Mouse (Mus musculus): ENCODE data around the gene Hap1. TPM values are rescaled to one million over a fixed set of nuclear protein-coding genes. Genes with fewer than 3 reads are reported as not detected.
A peak's percentile ranks its signal among the peaks of the same experiment; 100 is the strongest.

Gene Hap1
- polyA plus RNA-seq, 1 experiment, result 35.2 TPM

GRCm38 (mm10) chr11:100399727-100400538 lies 44.0 kb upstream of the Hap1 start:
- TF ChIP-seq CTCF (IDR thresholded peaks at IDR 0.05; ENCODE audit: control insufficient read depth, insufficient read depth, insufficient replicate concordance, low read depth, low read length) (no peak), POLR2A (IDR thresholded peaks at IDR 0.05; ENCODE audit: control insufficient read depth, low read depth, low read length) (no peak)
- Histone ChIP-seq H3K4me3 (ENCODE audit: control insufficient read depth, low read depth, low read length) (peak overlapping the region; percentile 38; the same call in 1 of the 2 replicates), H3K27ac (ENCODE audit: control insufficient read depth, insufficient read depth, low read depth, low read length) (no peak overlapping the region), H3K36me3 (ENCODE audit: control insufficient read depth, insufficient read depth, low read length) (no peaks in the 10 kb centered on the region), H3K4me1 (ENCODE audit: control insufficient read depth, insufficient read depth, low read length) (peaks cover 11% of the 10 kb centered on the region), H3K27me3 (ENCODE audit: control insufficient read depth, insufficient read depth, low read length) (no peaks in the 10 kb centered on the region)

- Histone ChIP-seq H3K36me3 (ENCODE audit: control insufficient read depth, insufficient read depth, low read length) (no peaks in the 10 kb centered on the region), H3K27ac (ENCODE audit: control insufficient read depth, insufficient read depth, low read depth, low read length) (no peak overlapping the region), H3K4me3 (ENCODE audit: control insufficient read depth, low read depth, low read length) (peak overlapping the region; percentile 38; the same call in 1 of the 2 replicates), H3K27me3 (ENCODE audit: control insufficient read depth, insufficient read depth, low read length) (no peaks in the 10 kb centered on the region), H3K4me1 (ENCODE audit: control insufficient read depth, insufficient read depth, low read length) (peaks cover 11% of the 10 kb centered on the region)
- TF ChIP-seq CTCF (IDR thresholded peaks at IDR 0.05; ENCODE audit: control insufficient read depth, insufficient read depth, insufficient replicate concordance, low read depth, low read length), result no peak
- no peak for TF ChIP-seq POLR2A (IDR thresholded peaks at IDR 0.05; ENCODE audit: control insufficient read depth, low read depth, low read length)
Observed at GRCm38 (mm10) chr11:100399320-100399719, 43.4 kb upstream of the Hap1 start.

DNA sequence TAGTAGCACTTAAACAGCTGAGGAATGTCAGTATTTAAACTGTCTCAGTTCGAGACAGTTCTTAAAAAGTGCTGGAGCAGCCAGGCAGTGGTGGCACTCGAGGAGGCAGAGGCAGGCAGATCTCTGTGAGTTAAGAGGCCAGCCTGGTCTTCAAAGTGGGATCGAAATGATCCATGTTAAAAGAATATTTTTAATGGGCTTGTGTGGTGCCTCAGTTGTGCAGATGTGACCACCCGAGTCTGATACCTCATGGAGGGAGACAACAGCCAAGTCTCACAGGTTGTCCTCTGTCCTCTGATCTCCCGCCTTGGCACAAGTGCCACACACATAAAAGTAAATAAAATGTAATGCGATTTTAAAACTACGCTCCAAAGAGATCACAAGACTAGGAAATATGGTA lies 42.6 kb upstream of the Hap1 start:
- H3K4me3 ChIP-seq (ENCODE audit: control insufficient read depth, low read depth, low read length), result peak overlapping the region; percentile 71

DNA sequence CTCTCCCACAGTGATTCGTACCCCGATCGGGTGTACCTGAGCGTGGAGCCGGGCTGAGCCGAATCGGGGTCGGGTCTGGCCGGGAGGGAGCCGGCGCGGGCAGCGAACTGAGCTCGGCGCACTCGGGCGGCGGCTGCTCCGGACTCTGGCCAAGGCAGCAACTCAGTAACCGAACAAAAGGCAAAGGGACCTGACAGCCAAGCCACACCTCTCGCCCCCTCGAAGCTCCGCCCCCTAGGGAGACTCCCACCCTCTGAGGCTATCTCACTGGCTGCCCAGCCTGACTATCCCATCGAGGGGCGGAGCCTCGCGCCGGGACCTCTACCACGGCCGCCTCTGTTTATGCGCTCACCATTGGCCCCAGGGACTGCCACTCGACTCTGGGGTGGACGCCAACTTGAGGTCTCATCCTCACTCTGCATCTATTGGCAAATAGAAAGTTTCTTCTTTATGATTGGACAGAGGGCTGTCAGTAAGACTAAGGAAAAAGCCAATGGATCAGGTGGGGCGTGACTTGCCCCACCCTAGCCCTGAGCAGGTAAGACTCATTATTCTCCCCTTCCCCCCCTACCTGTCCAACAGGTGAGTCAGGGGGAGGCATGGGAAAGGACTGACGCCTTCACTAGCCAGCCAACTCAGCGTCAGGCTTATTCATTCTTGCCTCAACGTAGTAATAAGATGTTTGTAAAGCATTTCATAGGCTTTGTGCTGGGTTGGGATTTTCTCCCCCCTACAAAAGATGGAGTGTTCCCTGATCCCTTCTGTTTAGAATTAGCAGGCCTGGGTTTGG lies 41.9 kb upstream of the Hap1 start, which contains the start of gene Jup:
Gene Jup (minus strand): TSS at position 164 of the 790 bp plus-strand sequence.
- Histone ChIP-seq H3K4me3 (ENCODE audit: control insufficient read depth, low read depth, low read length) (peak within 1 kb of the TSS; percentile 90), H3K27ac (ENCODE audit: control insufficient read depth, insufficient read depth, low read depth, low read length) (peak within 1 kb of the TSS; percentile 27; the same call in 1 of the 2 replicates), H3K4me1 (ENCODE audit: control insufficient read depth, insufficient read depth, low read length) (peaks cover 11% of the 10 kb centered on the region), H3K36me3 (ENCODE audit: control insufficient read depth, insufficient read depth, low read length) (no peaks in the 10 kb centered on the region), H3K27me3 (ENCODE audit: control insufficient read depth, insufficient read depth, low read length) (no peaks in the 10 kb centered on the region)
- TF ChIP-seq CTCF (IDR thresholded peaks at IDR 0.05; ENCODE audit: control insufficient read depth, insufficient read depth, insufficient replicate concordance, low read depth, low read length) (no peak), POLR2A (IDR thresholded peaks at IDR 0.05; ENCODE audit: control insufficient read depth, low read depth, low read length) (peak; percentile 76)

More for the DNA sequence above, 42.6 kb upstream of the Hap1 start:
- no peak overlapping the region for H3K27ac ChIP-seq (ENCODE audit: control insufficient read depth, insufficient read depth, low read depth, low read length)
- H3K36me3 ChIP-seq (ENCODE audit: control insufficient read depth, insufficient read depth, low read length), result no peaks in the 10 kb centered on the region
- H3K27me3 ChIP-seq (ENCODE audit: control insufficient read depth, insufficient read depth, low read length), result no peaks in the 10 kb centered on the region
- TF ChIP-seq POLR2A (IDR thresholded peaks at IDR 0.05; ENCODE audit: control insufficient read depth, low read depth, low read length) (no peak), CTCF (IDR thresholded peaks at IDR 0.05; ENCODE audit: control insufficient read depth, insufficient read depth, insufficient replicate concordance, low read depth, low read length) (no peak)
- peaks cover 11% of the 10 kb centered on the region for H3K4me1 ChIP-seq (ENCODE audit: control insufficient read depth, insufficient read depth, low read length)

GRCm38 (mm10) chr11:100396886-100397599 lies 41.1 kb upstream of the Hap1 start:
- TF ChIP-seq POLR2A (IDR thresholded peaks at IDR 0.05; ENCODE audit: control insufficient read depth, low read depth, low read length), result no peak
- TF ChIP-seq CTCF (IDR thresholded peaks at IDR 0.05; ENCODE audit: control insufficient read depth, insufficient read depth, insufficient replicate concordance, low read depth, low read length), result no peak
- H3K27me3 ChIP-seq (ENCODE audit: control insufficient read depth, insufficient read depth, low read length), result no peaks in the 10 kb centered on the region
- no peaks in the 10 kb centered on the region for H3K36me3 ChIP-seq (ENCODE audit: control insufficient read depth, insufficient read depth, low read length)
- H3K27ac ChIP-seq (ENCODE audit: control insufficient read depth, insufficient read depth, low read depth, low read length), result peak overlapping the region; percentile 27; the same call in 1 of the 2 replicates
- H3K4me1 ChIP-seq (ENCODE audit: control insufficient read depth, insufficient read depth, low read length), result peaks cover 11% of the 10 kb centered on the region
- H3K4me3 ChIP-seq (ENCODE audit: control insufficient read depth, low read depth, low read length), result peak overlapping the region; percentile 90

- H3K27me3 ChIP-seq (ENCODE audit: control insufficient read depth, insufficient read depth, low read length), result no peaks in the 10 kb centered on the region
Observed at GRCm38 (mm10) chr11:100395861-100396631, 40.1 kb upstream of the Hap1 start.

More at GRCm38 (mm10) chr11:100395861-100396631, 40.1 kb upstream of the Hap1 start:
- H3K36me3 ChIP-seq (ENCODE audit: control insufficient read depth, insufficient read depth, low read length), result no peaks in the 10 kb centered on the region
- H3K27ac ChIP-seq (ENCODE audit: control insufficient read depth, insufficient read depth, low read depth, low read length), result no peak overlapping the region
- TF ChIP-seq POLR2A (IDR thresholded peaks at IDR 0.05; ENCODE audit: control insufficient read depth, low read depth, low read length) (0 out of 2 replicates have a peak, but pooled peaks have one; percentile 9), CTCF (IDR thresholded peaks at IDR 0.05; ENCODE audit: control insufficient read depth, insufficient read depth, insufficient replicate concordance, low read depth, low read length) (no peak)
- H3K4me3 ChIP-seq (ENCODE audit: control insufficient read depth, low read depth, low read length), result peak overlapping the region; percentile 90
- peaks cover 10% of the 10 kb centered on the region for H3K4me1 ChIP-seq (ENCODE audit: control insufficient read depth, insufficient read depth, low read length)

All from testis, adult 2 months (tissue).